Mouse (Mus musculus): Measurements from ENCODE around the gene Ttn.
A peak's percentile ranks its signal among the peaks of the same experiment; 100 is the strongest.

The Ttn gene

DNA sequence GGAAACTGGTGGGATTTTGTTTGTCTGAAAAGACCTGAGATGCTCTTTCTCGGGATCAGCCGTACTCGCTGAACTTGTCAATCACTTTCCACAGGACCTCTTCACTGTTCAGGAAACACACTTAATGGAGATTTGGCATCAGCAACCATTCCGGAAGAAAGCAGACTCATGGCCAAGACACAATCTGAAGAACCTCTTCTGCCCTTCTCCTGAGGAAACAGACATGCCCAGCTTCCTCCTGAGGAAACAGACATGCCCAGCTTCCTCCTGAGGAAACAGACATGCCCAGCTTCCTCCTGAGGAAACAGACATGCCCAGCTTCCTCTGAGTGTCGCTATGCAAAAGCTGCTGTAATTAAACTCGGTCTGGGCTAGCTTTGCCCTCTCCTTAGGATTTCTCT lies 287.1 kb downstream of the Ttn start:
- DNase-seq: no peak

DNA sequence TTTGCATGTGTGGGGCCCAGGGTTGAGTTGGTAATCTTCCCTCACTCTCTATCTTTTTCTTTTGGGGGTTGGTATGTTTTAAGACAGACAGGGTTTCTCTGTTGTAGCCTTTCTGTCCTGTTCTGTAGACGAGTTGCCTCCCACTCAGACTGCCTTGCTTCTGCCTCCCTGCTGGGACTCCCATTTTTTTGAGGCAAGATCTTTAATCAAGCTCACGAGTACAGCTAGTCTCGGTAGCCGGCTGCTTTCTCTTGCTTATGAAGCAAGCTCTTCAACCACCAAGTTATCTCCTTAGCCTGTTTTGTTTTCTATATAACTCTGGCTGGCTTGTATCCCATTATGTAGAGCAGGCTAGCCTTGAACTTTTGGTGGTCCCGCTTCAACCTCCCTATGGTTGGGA lies 288.6 kb downstream of the Ttn start:
- DNase-seq: no peak

GRCm38 (mm10) chr2:76690436-76691204 lies 291.7 kb downstream of the Ttn start:
- DNase-seq: no peak

GRCm38 (mm10) chr2:76688162-76688561 lies 294.2 kb downstream of the Ttn start:
- no peak for DNase-seq

- no peak for DNase-seq
Measured at GRCm38 (mm10) chr2:76687608-76688007, 294.7 kb downstream of the Ttn start.

DNA sequence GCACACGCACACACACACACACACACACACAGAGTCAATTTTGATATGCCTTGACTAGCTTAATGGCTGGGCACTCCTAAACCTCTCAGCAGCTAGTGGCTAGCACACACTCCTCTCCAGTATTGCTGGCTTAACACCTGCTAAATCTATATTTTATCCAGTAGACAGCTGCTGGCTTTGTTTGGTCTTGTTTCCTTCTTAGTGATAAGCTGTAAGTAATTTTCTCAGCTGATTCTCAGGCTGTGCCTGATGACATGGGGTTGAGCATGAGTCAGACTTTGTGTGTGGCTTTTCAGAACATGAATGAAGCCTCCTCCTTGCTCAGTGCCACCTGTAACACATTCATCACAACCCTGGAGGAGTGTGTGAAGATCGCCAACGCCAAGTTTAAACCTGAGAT lies 295.4 kb downstream of the Ttn start:
- no peak for DNase-seq

- DNase-seq: no peak
Measured at GRCm38 (mm10) chr2:76682301-76682700, 300.0 kb downstream of the Ttn start.

DNA sequence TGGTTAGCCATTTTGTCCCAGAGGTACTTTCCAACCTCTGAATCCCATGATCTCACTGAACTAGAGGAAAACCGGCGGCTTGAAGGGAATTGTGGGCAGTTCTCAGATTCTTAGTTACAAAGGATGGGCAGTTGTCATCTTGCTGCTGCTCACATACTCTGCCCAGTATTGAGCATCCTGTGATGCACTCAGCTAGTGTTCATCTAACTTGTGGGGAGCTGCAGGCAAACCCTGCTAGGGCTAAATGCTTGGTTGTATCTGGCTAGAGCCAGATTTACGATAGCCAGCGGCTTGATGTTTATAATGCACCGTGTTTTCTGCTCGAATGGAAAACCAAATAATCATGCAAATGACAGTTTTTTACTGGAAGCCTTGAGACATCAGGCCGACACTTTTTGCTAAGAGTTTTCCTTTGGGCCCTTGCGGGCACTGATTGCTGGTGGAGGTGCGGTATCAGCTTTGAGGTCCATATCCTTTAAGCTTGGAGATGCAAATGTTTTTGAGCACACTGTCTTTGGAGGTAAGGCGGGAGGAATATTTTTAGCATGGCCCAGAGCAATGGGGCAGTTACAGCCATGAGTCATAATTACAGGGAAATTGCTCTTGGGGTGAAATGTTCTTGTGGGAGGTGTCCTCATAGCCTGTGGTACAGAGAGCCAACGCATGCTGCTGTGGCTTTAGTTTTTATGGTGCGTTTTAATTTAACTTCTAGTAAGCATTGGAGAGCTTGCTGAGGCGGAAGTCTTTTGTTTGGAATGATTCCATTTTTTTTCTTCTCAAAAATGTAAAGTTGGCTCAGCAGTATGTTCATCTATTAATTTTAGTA lies 305.7 kb downstream of the Ttn start:
- peak; percentile 26 for DNase-seq

GRCm38 (mm10) chr2:76675949-76676348 lies 306.4 kb downstream of the Ttn start:
- DNase-seq: peak; percentile 4

GRCm38 (mm10) chr2:76675451-76675850 lies 306.9 kb downstream of the Ttn start:
- no peak for DNase-seq

DNA sequence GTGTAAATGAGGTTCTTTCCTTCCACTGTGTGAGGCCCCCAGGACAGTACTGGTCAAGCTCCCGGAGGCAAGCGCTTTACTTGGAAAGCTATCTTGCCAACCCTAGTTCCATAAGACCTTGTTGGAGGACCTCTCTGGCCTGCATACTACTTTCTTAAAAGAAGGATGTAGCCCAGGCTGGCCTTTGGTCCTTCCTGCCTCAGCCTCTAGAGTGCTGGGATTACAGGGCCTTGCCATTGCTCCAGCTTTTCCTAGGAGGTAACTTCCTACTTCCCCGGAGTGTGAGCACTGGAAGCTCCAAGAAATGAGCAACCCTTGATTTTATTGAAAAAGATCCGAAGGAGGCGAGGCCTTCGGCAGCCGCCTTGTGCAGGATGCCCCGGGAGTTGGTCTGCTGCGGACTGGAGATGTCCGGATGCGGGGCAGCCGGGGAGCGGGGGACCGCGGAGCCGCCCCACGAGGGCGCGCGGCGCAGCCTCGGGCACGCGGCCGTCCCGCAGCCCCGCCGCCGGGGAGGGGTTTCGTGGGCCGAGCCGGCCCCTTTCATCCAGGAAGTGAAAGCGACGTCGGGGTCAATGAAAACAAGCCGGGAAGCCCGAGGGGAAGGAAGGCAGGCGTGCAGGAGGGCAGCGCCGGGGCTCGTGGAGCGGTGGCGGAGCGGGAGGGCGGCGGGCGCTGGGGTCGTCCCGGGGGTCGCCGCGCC lies 307.5 kb downstream of the Ttn start, which contains the start of gene Plekha3:
Gene Plekha3 (plus strand): TSS at position 557 of the 703 bp plus-strand sequence.
- peak; percentile 90 for DNase-seq

DNA sequence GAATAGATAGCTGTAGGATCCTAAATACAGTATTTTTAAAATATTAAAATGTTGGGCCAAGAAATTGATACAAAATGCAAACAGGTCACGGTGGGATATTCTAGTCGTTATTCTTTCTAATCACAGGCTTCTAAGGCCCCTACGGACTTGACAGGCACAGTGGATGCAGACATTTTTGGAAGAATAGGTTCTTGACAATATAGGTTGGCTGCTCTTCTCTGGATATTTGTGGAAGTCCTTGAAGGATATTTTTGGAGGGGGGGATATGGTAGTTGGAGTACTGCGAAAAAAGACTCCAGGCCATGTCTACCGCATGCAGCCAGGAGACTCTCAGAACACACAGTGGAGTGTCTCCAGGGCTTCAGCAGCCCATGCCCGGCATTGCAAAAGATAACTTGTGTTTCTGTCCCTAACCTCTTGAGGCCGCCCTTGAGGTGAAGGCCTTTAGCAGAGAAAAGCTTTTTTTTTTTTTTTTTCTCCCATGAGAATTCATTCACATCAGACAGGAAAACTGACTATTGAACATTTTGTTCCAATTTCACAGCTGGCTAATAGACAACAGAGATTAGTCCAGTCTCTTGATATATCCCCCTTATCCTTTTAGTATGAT lies 308.8 kb downstream of the Ttn start:
- peak; percentile 64 for DNase-seq

GRCm38 (mm10) chr2:76672966-76673392 lies 309.4 kb downstream of the Ttn start, which contains the start of gene Fkbp7:
Gene Fkbp7 (minus strand): TSS chr2:76673116.
- peak; percentile 95 for DNase-seq

DNA sequence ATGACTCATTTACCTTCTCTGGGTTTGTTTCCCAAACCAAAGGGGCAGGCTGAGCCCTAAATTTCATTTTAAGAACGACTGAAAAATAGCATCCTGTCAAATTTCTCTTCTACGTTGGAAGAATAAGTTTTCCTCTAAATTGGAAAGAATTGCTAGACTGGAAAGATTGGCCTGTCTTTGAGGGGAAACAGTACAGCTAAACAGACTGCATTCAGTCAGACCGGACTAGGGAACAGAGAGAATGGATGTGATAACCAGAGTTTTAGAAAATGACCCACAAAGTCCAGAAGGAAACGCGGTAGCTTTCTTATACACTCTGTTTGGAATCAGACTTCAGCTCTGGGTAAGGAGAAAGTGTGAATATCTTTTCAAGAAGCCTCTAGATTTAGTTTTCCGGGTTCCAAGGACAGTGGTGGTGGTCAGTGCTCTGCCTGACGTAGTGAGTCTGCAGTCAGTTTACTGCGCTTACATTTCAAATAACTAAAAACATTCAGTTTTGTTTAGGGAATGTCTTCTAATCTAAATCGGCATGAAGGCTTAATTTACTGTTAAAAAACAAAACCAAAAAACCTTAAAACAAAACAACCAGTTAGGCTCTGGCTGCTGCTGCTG lies 310.1 kb downstream of the Ttn start:
- DNase-seq: peak; percentile 16

DNA sequence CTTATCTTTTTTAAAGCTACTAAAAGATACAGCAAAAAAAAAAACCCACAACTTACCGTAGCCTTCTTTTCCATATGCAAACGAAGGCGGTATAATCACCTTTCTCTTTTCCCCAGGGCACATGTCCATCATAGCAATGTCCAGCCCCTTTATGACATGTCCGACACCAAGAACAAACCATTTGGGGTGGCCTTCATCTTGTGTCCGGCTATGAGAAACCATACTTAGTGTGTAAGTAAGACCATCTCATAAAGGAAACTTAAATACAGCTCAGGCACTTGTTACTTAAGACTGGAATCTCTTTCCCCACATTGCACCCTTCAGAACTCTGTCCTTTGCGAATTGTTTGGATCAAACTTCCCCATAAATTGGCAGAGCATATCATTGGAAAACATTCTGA lies 310.7 kb downstream of the Ttn start:
- no peak for DNase-seq

DNA sequence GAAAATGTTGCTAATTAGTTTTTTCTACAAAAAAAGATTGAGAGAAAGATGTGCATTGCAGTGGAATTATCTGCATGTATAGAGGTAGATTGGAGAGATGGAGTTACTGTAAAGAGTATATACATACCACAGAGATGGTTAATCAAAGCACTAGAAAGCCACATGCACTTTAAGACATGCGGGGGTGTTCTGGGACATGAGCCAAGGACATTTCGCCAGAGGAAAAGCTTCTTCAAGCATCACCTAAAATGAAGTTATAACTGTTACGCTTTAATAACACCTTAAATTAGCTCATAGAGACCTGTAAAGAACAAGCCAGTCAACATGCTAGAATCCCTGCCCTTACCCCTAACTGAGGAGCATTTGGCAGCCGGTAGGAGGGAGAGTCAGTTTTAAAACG lies 315.1 kb downstream of the Ttn start:
- no peak for DNase-seq

DNA sequence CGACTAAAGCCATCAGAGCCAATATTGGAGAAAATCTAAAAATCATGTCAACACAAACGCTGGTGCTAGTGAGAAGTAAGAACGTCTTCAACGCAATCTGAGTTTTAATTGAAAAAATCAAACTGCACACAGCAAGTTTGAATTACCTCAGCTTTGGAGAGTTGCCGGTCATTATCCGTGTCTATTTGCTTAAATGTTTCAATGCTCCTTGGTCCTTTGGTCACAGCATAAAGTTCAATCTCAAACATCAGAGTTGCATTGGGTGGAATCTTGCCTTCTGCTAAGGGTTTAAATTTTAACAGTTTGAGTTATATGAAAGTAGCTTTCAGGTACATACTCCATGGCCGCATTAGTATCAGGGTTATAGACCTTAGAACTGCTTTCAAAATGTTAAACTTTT lies 316.8 kb downstream of the Ttn start:
- no peak for DNase-seq

GRCm38 (mm10) chr2:76659419-76659818 lies 322.9 kb downstream of the Ttn start:
- DNase-seq: no peak

- no peak for DNase-seq
Measured at GRCm38 (mm10) chr2:76658551-76658950, 323.8 kb downstream of the Ttn start.

- DNase-seq: peak; percentile 56
Measured at GRCm38 (mm10) chr2:76655982-76656381, 326.4 kb downstream of the Ttn start.

DNA sequence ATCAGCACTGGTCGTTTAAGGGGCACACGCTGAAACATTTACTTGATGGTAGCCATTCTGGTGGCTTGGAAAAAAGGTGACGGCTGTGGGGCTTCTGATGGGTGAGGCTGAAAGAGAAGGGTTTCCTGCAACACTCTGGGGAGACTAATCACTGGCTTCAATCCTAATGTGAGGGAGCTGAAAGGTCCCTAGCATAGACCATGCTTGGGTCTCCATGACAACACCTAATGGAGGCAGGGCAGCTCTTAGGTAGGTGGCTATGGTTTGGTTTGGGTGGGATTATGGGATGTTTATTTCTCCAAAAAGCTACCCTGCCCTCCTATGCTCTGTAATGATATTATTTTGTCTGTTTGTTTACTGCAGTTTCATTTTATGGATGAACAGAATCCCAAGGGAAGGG lies 326.9 kb downstream of the Ttn start:
- no peak for DNase-seq

- DNase-seq: no peak
Measured at GRCm38 (mm10) chr2:76654646-76655045, 327.7 kb downstream of the Ttn start.
